Mouse (Mus musculus) forebrain, postnatal 0 days (tissue): Measurements from ENCODE around the gene Vmn1r23. TPM values are rescaled to one million over a fixed set of nuclear protein-coding genes. Genes with fewer than 3 reads are reported as not detected.
"Not testable (repeated sequence)": the region's sequence is repeated elsewhere in the genome, so short reads cannot be mapped to it uniquely, and the experiment has no call there.

Source experiments
- ATAC-seq: fragments of 200-750 bp; cut with Nextera tagmentation; 2 replicates; pipeline ENCODE4 v1.8.0; 2017; ENCODE audit warnings: mild to moderate bottlenecking, moderate library complexity
- DNase-seq: peaks from one replicate; pipeline ENCODE4 v3.0.0-alpha.2; 2015
- H3K27ac ChIP-seq: fragments of 300-500 bp; sonication (generic); 2 replicates; pipeline ENCODE4 v1.5.1; 2014; ENCODE audit warnings: low read depth, mild to moderate bottlenecking, antibody characterized with exemption, low read length, moderate library complexity, mixed read lengths
- H3K27me3 ChIP-seq: fragments of 300-500 bp; sonication (generic); 2 replicates; pipeline ENCODE4 v1.6.1; 2014; ENCODE audit warnings: mild to moderate bottlenecking, low read length, mixed read lengths; ENCODE audit not compliant: insufficient read depth
- H3K36me3 ChIP-seq: fragments of 300-500 bp; sonication (generic); 2 replicates; pipeline ENCODE4 v1.6.1; 2014; ENCODE audit warnings: mild to moderate bottlenecking, moderate library complexity; ENCODE audit not compliant: insufficient read depth
- H3K4me1 ChIP-seq: fragments of 300-500 bp; sonication (generic); 2 replicates; pipeline ENCODE4 v1.6.1; 2014; ENCODE audit warnings: antibody characterized with exemption; ENCODE audit not compliant: insufficient read depth
- H3K4me2 ChIP-seq: fragments of 300-500 bp; sonication (generic); 2 replicates; pipeline ENCODE4 v1.6.1; 2014; ENCODE audit warnings: low read depth, mild to moderate bottlenecking, moderate library complexity
- H3K4me3 ChIP-seq: fragments of 300-500 bp; sonication (generic); 2 replicates; pipeline ENCODE4 v1.5.1; 2014; ENCODE audit warnings: low read depth, low read length, mixed read lengths
- H3K9ac ChIP-seq: fragments of 300-500 bp; sonication (generic); 2 replicates; pipeline ENCODE4 v1.6.1; 2014; ENCODE audit warnings: mild to moderate bottlenecking
- H3K9me3 ChIP-seq: fragments of 300-500 bp; sonication (generic); 2 replicates; pipeline ENCODE4 v1.6.1; 2016; ENCODE audit warnings: low read length
- CTCF ChIP-seq: sonication (generic); IDR thresholded peaks from 2 replicates; pipeline ENCODE4 v1.5.1; 2016; ENCODE audit warnings: antibody characterized with exemption, control low read depth, low read depth
- WGBS: fragments of 180-500 bp; shearing (Covaris S2); extraction: QIAGEN DNeasy Blood & Tissue Kit; methylation state at CpG from one replicate; pipeline ENCODE4 v1.1.7; 2014; 5-methylcytosine and 5-hydroxymethylcytosine counted together
- polyA plus RNA-seq: library from polyadenylated mRNA; unstranded; fragments of >200 nt; fragmentation: Nextera tagmentation; extraction: Ambion mirVana; gene quantifications from 2 replicates; pipeline ENCODE4 v1.2.1, GENCODE M21; 2015
- total RNA-seq: library from RNA; depleted of rRNA; stranded (reverse); fragments of >200 nt; gene quantifications from 2 replicates; pipeline ENCODE4 v1.2.3, GENCODE M21; 2014; rRNA removed

Gene Vmn1r23
- not detected in 2 replicates for total RNA-seq
- polyA plus RNA-seq = not detected in 2 replicates

GRCm38 (mm10) chr6:57926738-57927137 is at the start of gene Vmn1r23:
Gene Vmn1r23, minus strand, starts transcription at chr6:57926838.
- H3K36me3 ChIP-seq = no peaks in the 10 kb centered on the region
- no peak for TF ChIP-seq CTCF
- H3K4me2 ChIP-seq = no peak within 1 kb of the TSS
- no peak within 1 kb of the TSS for H3K4me3 ChIP-seq
- 94% methylated on average over 1 of the region's 1 CpGs for WGBS
- ATAC-seq (no peak), DNase-seq (no peak)
- H3K27ac ChIP-seq = no peak within 1 kb of the TSS
- H3K27me3 ChIP-seq = no peaks in the 10 kb centered on the region
- H3K9me3 ChIP-seq = no peaks in the 10 kb centered on the region
- no peak within 1 kb of the TSS for H3K9ac ChIP-seq
- no peaks in the 10 kb centered on the region for H3K4me1 ChIP-seq

- not testable (repeated sequence) for H3K36me3 ChIP-seq, DNase-seq, H3K9me3 ChIP-seq, H3K4me3 ChIP-seq, H3K9ac ChIP-seq, H3K4me1 ChIP-seq, ATAC-seq, H3K27ac ChIP-seq, H3K4me2 ChIP-seq, H3K27me3 ChIP-seq
- WGBS = 76% methylated on average over 1 of the region's 1 CpGs
Observed at GRCm38 (mm10) chr6:57961403-57961802, 34.8 kb upstream of the Vmn1r23 start, which contains the start of gene Vmn1r24. Gene Vmn1r24, minus strand, starts transcription at chr6:57961503.

- Histone ChIP-seq H3K4me2 (no peak within 1 kb of the TSS), H3K27me3 (no peaks in the 10 kb centered on the region), H3K9ac (no peak within 1 kb of the TSS), H3K4me1 (no peaks in the 10 kb centered on the region), H3K4me3 (no peak within 1 kb of the TSS), H3K9me3 (no peaks in the 10 kb centered on the region), H3K36me3 (no peaks in the 10 kb centered on the region), H3K27ac (no peak within 1 kb of the TSS)
- ATAC-seq (no peak), DNase-seq (no peak)
- TF ChIP-seq CTCF = no peak
- 88% methylated on average over 1 of the region's 1 CpGs for WGBS
Observed at GRCm38 (mm10) chr6:57907928-57908327, 18.7 kb downstream of the Vmn1r23 start, which contains the start of gene Vmn1r22. Gene Vmn1r22, minus strand, starts transcription at chr6:57908028.

Other genes with a start within 250 kb of the Vmn1r23 start
- 9.7 and 11.8 TPM in 2 replicates for gene Pyurf, start 234.8 kb downstream of the Vmn1r23 start, total RNA-seq
- gene Pyurf, start 234.8 kb downstream of the Vmn1r23 start, polyA plus RNA-seq = 9.0 and 9.6 TPM in 2 replicates
- 146 and 150 TPM in 2 replicates for gene Lancl2, start 224.3 kb downstream of the Vmn1r23 start, total RNA-seq
- 76.0 and 102 TPM in 2 replicates for gene Lancl2, start 224.3 kb downstream of the Vmn1r23 start, polyA plus RNA-seq
- gene Vopp1, start 101.7 kb downstream of the Vmn1r23 start, total RNA-seq = 270 and 331 TPM in 2 replicates
- 166 and 169 TPM in 2 replicates for gene Vopp1, start 101.7 kb downstream of the Vmn1r23 start, polyA plus RNA-seq
- not detected in 2 replicates for gene Vmn1r21, start 76.5 kb downstream of the Vmn1r23 start, total RNA-seq
- not detected in 2 replicates for gene Vmn1r21, start 76.5 kb downstream of the Vmn1r23 start, polyA plus RNA-seq
- not detected in 2 replicates for gene Vmn1r22, start 18.8 kb downstream of the Vmn1r23 start, total RNA-seq
- gene Vmn1r22, start 18.8 kb downstream of the Vmn1r23 start, polyA plus RNA-seq = not detected in 2 replicates
- not detected in 2 replicates for gene Vmn1r24, start 34.7 kb upstream of the Vmn1r23 start, total RNA-seq
- not detected in 2 replicates for gene Vmn1r24, start 34.7 kb upstream of the Vmn1r23 start, polyA plus RNA-seq
- not detected in 2 replicates for gene Vmn1r25, start 54.0 kb upstream of the Vmn1r23 start, total RNA-seq
- not detected in 2 replicates for gene Vmn1r25, start 54.0 kb upstream of the Vmn1r23 start, polyA plus RNA-seq
- not detected in 2 replicates for gene Vmn1r26, start 88.3 kb upstream of the Vmn1r23 start, total RNA-seq
- gene Vmn1r26, start 88.3 kb upstream of the Vmn1r23 start, polyA plus RNA-seq = not detected in 2 replicates